Mouse (Mus musculus) stomach, embryonic 14.5 days (tissue): ENCODE data around the gene Scgb3a1. TPM values are rescaled to one million over a fixed set of nuclear protein-coding genes. Genes with fewer than 3 reads are reported as not detected.

Experiments
- ATAC-seq: fragments of 200-750 bp; cut with Nextera tagmentation; 2 replicates; pipeline ENCODE4 v1.8.0; 2017; ENCODE audit warnings: low read depth, moderate TSS enrichment; ENCODE audit not compliant: insufficient number of reproducible peaks, insufficient read depth, low FRiP score
- H3K27ac ChIP-seq: fragments of 300-500 bp; sonication (generic); 2 replicates; pipeline ENCODE4 v1.5.1; 2014; ENCODE audit warnings: mild to moderate bottlenecking, low read length, moderate library complexity, mixed read lengths
- H3K27me3 ChIP-seq: fragments of 300-500 bp; sonication (generic); 2 replicates; pipeline ENCODE4 v1.6.1; 2014; ENCODE audit warnings: low read length, control low read depth, mixed read lengths; ENCODE audit not compliant: control insufficient read depth, insufficient read depth
- H3K36me3 ChIP-seq: fragments of 300-500 bp; sonication (generic); 2 replicates; pipeline ENCODE4 v1.6.1; 2014; ENCODE audit warnings: mild to moderate bottlenecking, control low read depth, low read length, moderate library complexity, mixed read lengths; ENCODE audit not compliant: control insufficient read depth, insufficient read depth
- H3K4me1 ChIP-seq: fragments of 300-500 bp; sonication (generic); 2 replicates; pipeline ENCODE4 v1.6.1; 2014; ENCODE audit warnings: low read length, control low read depth, mixed read lengths; ENCODE audit not compliant: control insufficient read depth, insufficient read depth
- H3K4me2 ChIP-seq: fragments of 300-500 bp; sonication (generic); replicated peaks from 2 replicates; pipeline ENCODE4 v1.6.1; 2014; ENCODE audit warnings: low read depth, low read length, control low read depth
- H3K4me3 ChIP-seq: fragments of 300-500 bp; sonication (generic); 2 replicates; pipeline ENCODE4 v1.5.1; 2014; ENCODE audit warnings: low read depth, low read length, control low read depth
- H3K9ac ChIP-seq: fragments of 300-500 bp; sonication (generic); replicated peaks from 2 replicates; pipeline ENCODE4 v1.6.1; 2014; ENCODE audit warnings: low read depth, mild to moderate bottlenecking, control low read depth, low read length, moderate library complexity, mixed read lengths
- H3K9me3 ChIP-seq: fragments of 300-500 bp; sonication (generic); 2 replicates; pipeline ENCODE4 v1.6.1; 2016; ENCODE audit warnings: low read depth, low read length, control low read depth; ENCODE audit not compliant: control insufficient read depth
- WGBS: fragments of 180-500 bp; shearing (Covaris S2); extraction: QIAGEN DNeasy Blood & Tissue Kit; methylation state at CpG from one replicate; pipeline ENCODE4 v1.1.7; 2014; 5-methylcytosine and 5-hydroxymethylcytosine counted together
- polyA plus RNA-seq: library from polyadenylated mRNA; unstranded; fragments of >200 nt; fragmentation: Nextera tagmentation; extraction: Ambion mirVana; gene quantifications from 2 replicates; pipeline ENCODE4 v1.2.1, GENCODE M21; 2014

Gene Scgb3a1
- polyA plus RNA-seq, 1 experiment from 2014 or later: not detected

DNA sequence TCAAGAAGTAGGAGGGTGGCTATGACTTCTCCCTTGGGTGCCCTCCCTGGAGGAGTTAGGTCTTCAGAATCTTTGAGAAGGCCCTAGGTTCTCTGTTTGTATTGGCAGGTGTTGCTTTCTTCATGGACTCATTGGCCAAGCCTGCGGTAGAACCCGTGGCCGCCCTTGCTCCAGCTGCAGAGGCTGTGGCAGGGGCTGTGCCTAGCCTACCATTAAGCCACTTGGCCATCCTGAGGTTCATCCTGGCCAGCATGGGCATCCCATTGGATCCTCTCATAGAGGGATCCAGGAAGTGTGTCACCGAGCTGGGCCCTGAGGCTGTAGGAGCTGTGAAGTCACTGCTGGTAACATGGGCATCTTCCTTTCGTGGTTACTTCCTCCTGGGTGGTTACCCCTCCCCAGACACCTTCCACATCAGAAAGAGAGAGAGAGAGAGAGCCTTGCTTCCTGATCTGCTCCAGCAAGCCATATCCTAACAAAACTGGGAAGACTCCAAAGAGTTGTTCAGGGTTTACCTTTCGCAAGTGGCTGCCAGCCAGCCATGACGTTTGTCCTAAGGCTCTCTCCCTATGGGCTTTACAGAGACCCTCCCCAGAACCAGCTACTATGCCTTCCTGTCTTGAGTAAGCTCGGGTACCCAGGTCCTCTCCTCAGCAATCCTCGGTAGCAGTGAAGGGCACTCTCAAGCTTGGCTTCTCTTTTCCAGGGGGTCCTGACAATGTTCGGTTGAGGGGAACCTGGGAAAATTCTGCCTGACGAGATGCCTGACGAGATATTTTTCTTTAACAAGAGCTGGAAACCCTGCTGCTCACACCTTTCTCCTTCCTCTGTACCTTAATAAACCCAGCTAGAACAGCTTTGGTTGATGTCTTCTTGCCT is 1.1 kb downstream of the Scgb3a1 start:
- Histone ChIP-seq H3K36me3 (no peaks in the 10 kb centered on the region), H3K27me3 (no peaks in the 10 kb centered on the region), H3K9ac (no peak overlapping the region), H3K4me2 (no peak overlapping the region), H3K27ac (no peak overlapping the region), H3K4me3 (no peak overlapping the region), H3K9me3 (no peaks in the 10 kb centered on the region), H3K4me1 (no peaks in the 10 kb centered on the region)
- WGBS: 77% methylated on average over 12 of the region's 12 CpGs
- ATAC-seq: no peak

DNA sequence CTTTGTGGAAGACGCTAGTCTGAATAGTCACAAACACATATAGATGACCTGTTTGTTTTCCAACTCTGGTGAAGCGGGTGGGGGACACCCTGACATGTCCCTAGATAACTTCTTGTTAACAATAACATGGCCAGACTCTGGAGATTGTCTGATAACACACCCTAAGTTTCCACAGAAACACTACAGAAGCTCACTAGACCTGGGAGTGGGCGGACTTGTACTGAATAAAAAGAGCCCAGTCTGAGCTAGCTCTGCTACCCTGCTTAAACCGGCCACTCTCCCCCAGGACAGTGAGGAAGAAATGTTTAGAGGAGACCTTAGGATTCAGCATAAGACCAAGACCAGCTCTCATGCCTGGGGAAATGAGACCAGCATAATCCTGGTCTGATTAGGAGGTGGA is 2.1 kb downstream of the Scgb3a1 start:
- no peak overlapping the region for H3K4me2 ChIP-seq
- 69% methylated on average over 4 of the region's 4 CpGs for WGBS
- no peaks in the 10 kb centered on the region for H3K27me3 ChIP-seq
- H3K9ac ChIP-seq: no peak overlapping the region
- H3K4me1 ChIP-seq: no peaks in the 10 kb centered on the region
- peaks cover 7% of the 10 kb centered on the region; the same call in 1 of the 2 replicates for H3K36me3 ChIP-seq
- H3K9me3 ChIP-seq: no peaks in the 10 kb centered on the region
- H3K4me3 ChIP-seq: no peak overlapping the region
- no peak overlapping the region for H3K27ac ChIP-seq
- no peak for ATAC-seq

- no peak overlapping the region for H3K4me3 ChIP-seq
- ATAC-seq: no peak
- no peaks in the 10 kb centered on the region for H3K27me3 ChIP-seq
- no peaks in the 10 kb centered on the region for H3K9me3 ChIP-seq
- H3K27ac ChIP-seq: no peak overlapping the region
- 77% methylated on average over 3 of the region's 3 CpGs for WGBS
- no peak overlapping the region for H3K9ac ChIP-seq
- H3K4me1 ChIP-seq: no peaks in the 10 kb centered on the region
- H3K4me2 ChIP-seq: no peak overlapping the region
- H3K36me3 ChIP-seq: peaks cover 57% of the 10 kb centered on the region
These were observed 10.0 kb downstream of the Scgb3a1 start for GRCm38 (mm10) chr11:49673433-49673832.

DNA sequence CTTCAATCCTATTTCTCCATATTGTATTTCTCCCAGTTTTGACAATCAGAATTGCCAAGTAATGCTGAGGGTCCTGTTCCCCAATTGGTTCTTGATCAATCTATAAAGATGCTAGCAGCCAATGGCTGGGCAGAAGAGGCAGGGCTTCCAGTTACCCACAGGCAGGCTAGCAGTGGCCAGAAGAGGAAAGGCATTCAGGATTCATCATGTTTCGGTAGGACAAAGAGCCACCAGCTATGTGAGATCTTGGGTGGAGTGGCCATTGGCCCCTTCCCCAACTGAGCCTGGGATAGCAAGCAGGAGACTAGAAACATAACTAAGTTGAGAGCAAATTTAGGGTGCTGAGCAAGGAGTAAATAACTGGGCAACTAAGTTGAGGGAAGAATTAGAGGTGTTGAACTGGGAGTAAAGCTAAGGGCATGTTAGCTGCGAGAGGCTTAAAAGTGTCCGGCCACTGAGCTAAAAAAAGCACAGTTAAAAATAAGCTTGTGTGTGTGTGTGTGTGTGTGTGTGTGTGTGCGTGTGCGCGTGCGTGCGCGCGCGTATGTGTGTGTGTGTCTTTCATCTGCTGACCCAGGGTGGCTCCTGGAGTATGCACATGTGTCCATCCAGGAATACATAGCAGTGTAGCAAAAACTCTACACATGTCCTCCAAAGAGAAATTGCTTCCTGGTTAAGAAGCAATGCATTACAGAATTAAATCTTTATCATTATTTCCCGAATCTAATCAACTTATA is 21.0 kb downstream of the Scgb3a1 start:
- Histone ChIP-seq H3K4me1 (no peaks in the 10 kb centered on the region), H3K4me3 (no peak overlapping the region), H3K36me3 (peaks cover 66% of the 10 kb centered on the region), H3K4me2 (no peak overlapping the region), H3K9me3 (no peaks in the 10 kb centered on the region), H3K9ac (no peak overlapping the region), H3K27ac (no peak overlapping the region), H3K27me3 (no peaks in the 10 kb centered on the region)
- no peak for ATAC-seq
- 97% methylated on average over 12 of the region's 12 CpGs for whole genome bisulfite sequencing

- no peaks in the 10 kb centered on the region for H3K4me1 ChIP-seq
- no peak overlapping the region for H3K9ac ChIP-seq
- H3K4me2 ChIP-seq: no peak overlapping the region
- peaks cover 15% of the 10 kb centered on the region for H3K36me3 ChIP-seq
- ATAC-seq: no peak
- H3K27me3 ChIP-seq: no peaks in the 10 kb centered on the region
- H3K27ac ChIP-seq: no peak overlapping the region
- no peak overlapping the region for H3K4me3 ChIP-seq
- WGBS: 85% methylated on average over 3 of the region's 3 CpGs
- H3K9me3 ChIP-seq: no peaks in the 10 kb centered on the region
These were observed 31.6 kb downstream of the Scgb3a1 start for GRCm38 (mm10) chr11:49695013-49695412.

DNA sequence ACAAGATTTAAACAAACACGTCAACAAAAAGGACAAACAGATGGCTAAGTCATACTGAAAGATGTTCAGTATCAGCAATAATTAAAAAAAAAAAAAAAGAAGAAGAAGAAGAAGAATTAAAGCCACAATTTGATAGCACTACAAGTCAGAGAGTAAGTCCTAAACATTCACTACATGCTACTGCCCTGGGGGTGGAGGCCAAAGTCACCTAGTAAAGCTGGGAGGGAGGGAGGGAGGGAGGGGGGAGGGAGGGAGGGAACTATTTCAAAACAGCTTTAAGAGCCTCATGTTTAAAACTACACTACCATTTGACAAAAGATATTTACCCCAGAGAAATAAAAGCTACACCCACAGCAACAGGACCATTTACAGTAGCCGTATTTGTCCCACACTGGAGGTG is 32.3 kb downstream of the Scgb3a1 start:
- 77% methylated on average over 2 of the region's 2 CpGs for WGBS
- no peaks in the 10 kb centered on the region for H3K27me3 ChIP-seq
- no peak overlapping the region for H3K9ac ChIP-seq
- H3K27ac ChIP-seq: no peak overlapping the region
- H3K36me3 ChIP-seq: peaks cover 14% of the 10 kb centered on the region
- no peak overlapping the region for H3K4me3 ChIP-seq
- no peaks in the 10 kb centered on the region for H3K9me3 ChIP-seq
- H3K4me1 ChIP-seq: no peaks in the 10 kb centered on the region
- no peak overlapping the region for H3K4me2 ChIP-seq
- ATAC-seq: no peak

DNA sequence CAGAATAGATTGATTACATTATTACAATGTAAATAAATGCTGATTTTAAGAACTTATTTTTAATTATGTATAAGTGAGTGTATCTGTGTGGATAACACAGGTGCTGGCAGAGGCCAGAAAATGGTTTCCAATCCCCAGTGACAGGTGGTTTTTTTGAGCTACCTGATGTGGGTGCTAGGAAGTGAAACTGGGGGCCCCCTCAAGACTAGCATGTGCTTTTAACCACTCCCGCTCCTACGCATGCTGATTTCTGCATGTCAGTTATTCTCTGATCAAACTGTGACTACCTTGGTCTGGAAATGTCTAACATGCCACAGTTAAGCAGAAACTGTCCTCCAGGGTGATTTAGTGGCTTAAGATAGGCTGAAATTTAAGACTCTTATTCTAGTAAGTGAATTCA is 33.1 kb downstream of the Scgb3a1 start:
- Histone ChIP-seq H3K36me3 (peaks cover 19% of the 10 kb centered on the region), H3K4me2 (no peak overlapping the region), H3K9ac (no peak overlapping the region), H3K9me3 (no peaks in the 10 kb centered on the region), H3K27me3 (no peaks in the 10 kb centered on the region), H3K4me1 (no peaks in the 10 kb centered on the region), H3K4me3 (no peak overlapping the region), H3K27ac (no peak overlapping the region)
- WGBS: 89% methylated on average over 2 of the region's 2 CpGs
- ATAC-seq: no peak

DNA sequence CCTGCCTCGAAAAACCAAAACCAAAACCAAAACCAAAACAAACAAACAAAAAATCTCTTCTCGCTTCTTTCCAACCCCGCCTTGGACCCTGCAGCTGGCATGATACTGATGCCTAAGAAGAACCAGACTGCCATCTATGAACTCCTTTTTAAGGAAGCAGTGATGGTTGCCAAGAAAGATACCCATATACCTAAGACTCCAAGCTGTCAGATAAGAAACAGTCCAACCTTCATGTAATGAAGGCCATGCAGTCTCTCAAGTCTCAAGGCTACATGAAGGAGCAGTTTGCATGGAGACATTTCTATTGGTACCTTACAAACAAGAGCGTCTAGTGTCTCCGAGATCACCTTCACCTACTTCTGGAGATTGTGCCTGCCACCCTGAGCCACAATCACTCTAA is 34.4 kb downstream of the Scgb3a1 start:
- H3K4me1 ChIP-seq: no peaks in the 10 kb centered on the region
- no peak for ATAC-seq
- no peak overlapping the region for H3K4me3 ChIP-seq
- no peak overlapping the region for H3K27ac ChIP-seq
- no peak overlapping the region for H3K4me2 ChIP-seq
- peaks cover 29% of the 10 kb centered on the region for H3K36me3 ChIP-seq
- H3K9me3 ChIP-seq: no peaks in the 10 kb centered on the region
- H3K27me3 ChIP-seq: no peaks in the 10 kb centered on the region
- no peak overlapping the region for H3K9ac ChIP-seq
- WGBS: 87% methylated on average over 5 of the region's 5 CpGs
